Mouse (Mus musculus): ENCODE results near the gene Trpm5. TPM values are rescaled to one million over a fixed set of nuclear protein-coding genes. Genes with fewer than 3 reads are reported as not detected.

The Trpm5 gene
- polyA plus RNA-seq, 1 experiment from 2014 or later, result 4.4 TPM

DNA sequence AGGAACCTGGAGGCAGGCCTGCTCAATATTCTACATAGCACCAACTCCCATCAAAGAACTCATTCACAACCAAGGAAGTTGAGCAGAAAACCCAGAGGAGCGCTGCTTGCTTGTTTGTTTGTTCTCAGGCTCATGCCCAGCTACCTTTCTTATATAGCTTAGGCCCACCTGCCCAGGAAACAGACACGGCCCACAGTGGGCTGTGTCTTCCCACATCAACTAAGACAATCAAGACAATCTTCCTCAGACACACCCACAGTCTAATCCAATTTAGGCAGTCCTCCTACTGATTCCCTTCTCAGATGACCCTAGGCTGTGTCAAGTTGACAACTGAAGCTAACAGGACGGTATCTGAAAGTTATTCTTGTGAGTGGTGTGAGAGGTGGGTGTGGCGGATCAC lies 11.6 kb upstream of the Trpm5 start, which contains the start of gene Kcnq1:
Kcnq1 (plus strand) TSS at position 301 of the 400 bp plus-strand sequence.
- no peak for ATAC-seq (ENCODE audit: insufficient number of reproducible peaks, insufficient read depth, low FRiP score, low read depth)
- H3K27ac ChIP-seq (replicated peaks in 1 of 2; ENCODE audit: control insufficient read depth in 1 of 2, insufficient read depth in 1 of 2, low read depth in 2 of 2, low read length in 2 of 2), result peak within 1 kb of the TSS in 1 of 2 experiments; percentile 99; a peak in 2 of 4 replicates
- no peaks in the 10 kb centered on the region for H3K9me3 ChIP-seq (ENCODE audit: control insufficient read depth, low read length)
- H3K36me3 ChIP-seq (ENCODE audit: control insufficient read depth, insufficient read depth, low read length), result 0 out of 2 replicates have a peak, but pooled peaks cover 3% of the 10 kb centered on the region
- peak within 1 kb of the TSS; percentile 86 for H3K4me2 ChIP-seq (ENCODE audit: low read length)
- H3K4me3 ChIP-seq (ENCODE audit: control insufficient read depth in 1 of 2, insufficient read depth in 1 of 2, low read depth in 1 of 2, low read length in 2 of 2), result peak within 1 kb of the TSS; percentile 62 to 72
- H3K4me1 ChIP-seq (ENCODE audit: control insufficient read depth in 2 of 2, insufficient read depth in 2 of 2, low read length in 2 of 2), result peaks cover 31 to 42% of the 10 kb centered on the region in 2 experiments
- 76% methylated on average over 4 of the region's 4 CpGs for WGBS
- H3K9ac ChIP-seq (ENCODE audit: low read length), result peak within 1 kb of the TSS; percentile 92
- peaks cover 22% of the 10 kb centered on the region for H3K27me3 ChIP-seq (ENCODE audit: control insufficient read depth, insufficient read depth, low read length)

DNA sequence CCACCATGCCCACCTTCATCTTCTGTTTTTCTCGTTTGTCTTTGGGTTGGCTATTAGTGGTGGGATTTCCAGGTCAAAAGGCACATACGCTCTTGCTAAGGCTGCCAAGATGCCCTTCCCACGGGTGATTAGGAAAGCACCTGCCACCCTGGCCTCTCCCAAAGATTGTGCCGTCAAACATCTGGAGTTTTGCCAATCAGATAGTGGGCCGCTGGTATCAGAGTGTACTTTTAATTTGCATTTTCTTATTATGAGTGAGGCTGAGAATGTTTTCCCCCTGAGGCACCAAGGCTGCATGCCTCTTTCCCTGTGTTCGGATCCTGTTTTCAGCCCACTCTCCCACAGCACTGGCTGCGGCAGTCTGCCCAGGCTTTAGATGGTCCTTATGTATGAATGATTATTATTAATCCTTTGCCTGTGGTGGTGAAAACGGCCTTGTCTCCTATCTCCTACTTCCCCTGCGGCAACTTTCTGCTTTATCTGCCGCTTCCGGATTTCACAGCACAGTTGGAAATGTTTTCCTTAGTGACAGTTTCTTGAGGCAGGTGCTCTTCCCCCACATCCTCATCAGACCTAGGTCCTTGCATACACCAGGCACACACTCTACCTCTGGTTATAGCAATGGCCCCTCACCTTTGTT lies 10.9 kb upstream of the Trpm5 start:
- ATAC-seq (ENCODE audit: insufficient number of reproducible peaks, insufficient read depth, low FRiP score, low read depth), result no peak
- WGBS, result 55% methylated on average over 11 of the region's 11 CpGs

DNA sequence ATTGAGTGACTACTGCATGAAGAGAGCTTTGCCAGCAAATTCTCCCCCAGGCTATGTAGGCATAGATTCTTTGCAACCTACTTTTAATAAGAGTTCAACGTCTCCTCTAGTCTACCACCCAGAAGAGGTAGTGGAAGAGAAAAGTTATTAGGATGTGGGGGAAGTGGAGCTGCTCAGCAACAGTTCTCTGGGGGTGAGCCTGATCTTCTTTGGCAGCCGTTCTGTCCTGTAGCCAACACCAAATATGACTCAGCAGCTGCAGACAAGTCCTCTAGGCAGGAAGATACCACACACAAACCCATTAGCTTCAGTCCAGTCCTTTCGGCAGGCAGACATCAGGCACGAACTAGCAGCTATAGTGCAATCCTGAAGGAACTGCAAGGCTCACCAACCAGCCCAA lies 6.3 kb upstream of the Trpm5 start:
- Histone ChIP-seq H3K4me2 (ENCODE audit: low read length) (no peak overlapping the region), H3K9ac (ENCODE audit: low read length) (no peak overlapping the region), H3K4me3 (ENCODE audit: control insufficient read depth in 1 of 2, insufficient read depth in 1 of 2, low read depth in 1 of 2, low read length in 2 of 2) (no peak overlapping the region), H3K27ac (replicated peaks in 1 of 2; ENCODE audit: control insufficient read depth in 1 of 2, insufficient read depth in 1 of 2, low read depth in 2 of 2, low read length in 2 of 2) (no peak overlapping the region), H3K36me3 (ENCODE audit: control insufficient read depth, insufficient read depth, low read length) (no peaks in the 10 kb centered on the region), H3K27me3 (ENCODE audit: control insufficient read depth, insufficient read depth, low read length) (peaks cover 2% of the 10 kb centered on the region; the same call in 1 of the 2 replicates), H3K9me3 (ENCODE audit: control insufficient read depth, low read length) (no peaks in the 10 kb centered on the region), H3K4me1 (ENCODE audit: control insufficient read depth in 2 of 2, insufficient read depth in 2 of 2, low read length in 2 of 2) (peaks cover 0 to 5% of the 10 kb centered on the region in 2 experiments; a peak in 1 of 4 replicates)
- 53% methylated on average over 4 of the region's 4 CpGs for WGBS
- ATAC-seq (ENCODE audit: insufficient number of reproducible peaks, insufficient read depth, low FRiP score, low read depth), result no peak

More for the DNA sequence above, 10.9 kb upstream of the Trpm5 start:
- H3K4me2 ChIP-seq (ENCODE audit: low read length), result no peak overlapping the region
- no peak overlapping the region for H3K27ac ChIP-seq (replicated peaks in 1 of 2; ENCODE audit: control insufficient read depth in 1 of 2, insufficient read depth in 1 of 2, low read depth in 2 of 2, low read length in 2 of 2)
- peaks cover 22% of the 10 kb centered on the region for H3K27me3 ChIP-seq (ENCODE audit: control insufficient read depth, insufficient read depth, low read length)
- H3K4me1 ChIP-seq (ENCODE audit: control insufficient read depth in 2 of 2, insufficient read depth in 2 of 2, low read length in 2 of 2), result peaks cover 24 to 36% of the 10 kb centered on the region in 2 experiments
- H3K9me3 ChIP-seq (ENCODE audit: control insufficient read depth, low read length), result no peaks in the 10 kb centered on the region
- no peaks in the 10 kb centered on the region for H3K36me3 ChIP-seq (ENCODE audit: control insufficient read depth, insufficient read depth, low read length)
- H3K4me3 ChIP-seq (ENCODE audit: control insufficient read depth in 1 of 2, insufficient read depth in 1 of 2, low read depth in 1 of 2, low read length in 2 of 2), result no peak overlapping the region
- H3K9ac ChIP-seq (ENCODE audit: low read length), result no peak overlapping the region

DNA sequence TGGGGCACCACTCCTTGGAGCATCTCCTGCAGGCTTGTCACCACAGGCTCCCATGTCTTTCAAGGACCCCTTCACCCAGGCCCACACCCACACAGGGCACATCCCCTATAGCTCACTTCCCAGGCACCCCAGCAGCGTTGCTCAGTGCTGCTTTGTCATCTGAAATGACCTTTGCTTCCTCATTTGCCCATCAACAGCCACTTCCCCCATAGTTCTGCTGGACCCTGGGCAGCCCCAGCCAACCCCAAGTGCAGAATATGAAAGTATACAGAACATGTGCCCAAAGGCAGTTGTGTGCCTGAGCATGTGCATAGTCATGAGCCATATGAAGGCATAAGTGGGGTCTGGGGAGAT lies 1.1 kb upstream of the Trpm5 start:
- H3K27ac ChIP-seq (replicated peaks in 1 of 2; ENCODE audit: control insufficient read depth in 1 of 2, insufficient read depth in 1 of 2, low read depth in 2 of 2, low read length in 2 of 2), result no peak overlapping the region
- no peaks in the 10 kb centered on the region for H3K36me3 ChIP-seq (ENCODE audit: control insufficient read depth, insufficient read depth, low read length)
- ATAC-seq (ENCODE audit: insufficient number of reproducible peaks, insufficient read depth, low FRiP score, low read depth), result no peak
- H3K27me3 ChIP-seq (ENCODE audit: control insufficient read depth, insufficient read depth, low read length), result 0 out of 2 replicates have a peak, but pooled peaks cover 4% of the 10 kb centered on the region
- WGBS, result 50% methylated on average over 1 of the region's 1 CpGs
- H3K9me3 ChIP-seq (ENCODE audit: control insufficient read depth, low read length), result no peaks in the 10 kb centered on the region
- no peak overlapping the region for H3K9ac ChIP-seq (ENCODE audit: low read length)
- H3K4me2 ChIP-seq (ENCODE audit: low read length), result no peak overlapping the region
- H3K4me1 ChIP-seq (ENCODE audit: control insufficient read depth in 2 of 2, insufficient read depth in 2 of 2, low read length in 2 of 2), result no peaks in the 10 kb centered on the region
- H3K4me3 ChIP-seq (ENCODE audit: control insufficient read depth in 1 of 2, insufficient read depth in 1 of 2, low read depth in 1 of 2, low read length in 2 of 2), result no peak overlapping the region

DNA sequence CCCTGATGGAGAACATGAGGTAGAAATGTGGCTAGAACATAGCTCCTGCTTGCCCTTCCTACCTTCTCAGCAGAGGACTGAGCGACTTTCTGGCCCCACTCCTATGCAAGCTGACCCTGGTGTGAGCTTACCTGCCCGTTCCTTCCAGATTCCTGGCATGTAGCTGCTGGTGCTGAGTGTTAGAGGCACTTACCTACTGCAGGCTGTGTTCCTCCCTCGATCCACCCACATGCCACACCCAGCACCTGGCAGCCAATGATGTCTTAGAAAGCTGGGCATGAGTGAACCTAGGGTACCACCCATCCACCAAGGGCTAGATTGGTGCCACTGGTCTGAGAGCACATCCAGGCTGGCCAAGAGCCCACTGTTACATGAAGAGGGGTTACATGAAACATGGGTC lies 595 bp downstream of the Trpm5 start:
- ATAC-seq (ENCODE audit: insufficient number of reproducible peaks, insufficient read depth, low FRiP score, low read depth), result no peak
- H3K36me3 ChIP-seq (ENCODE audit: control insufficient read depth, insufficient read depth, low read length), result no peaks in the 10 kb centered on the region

DNA sequence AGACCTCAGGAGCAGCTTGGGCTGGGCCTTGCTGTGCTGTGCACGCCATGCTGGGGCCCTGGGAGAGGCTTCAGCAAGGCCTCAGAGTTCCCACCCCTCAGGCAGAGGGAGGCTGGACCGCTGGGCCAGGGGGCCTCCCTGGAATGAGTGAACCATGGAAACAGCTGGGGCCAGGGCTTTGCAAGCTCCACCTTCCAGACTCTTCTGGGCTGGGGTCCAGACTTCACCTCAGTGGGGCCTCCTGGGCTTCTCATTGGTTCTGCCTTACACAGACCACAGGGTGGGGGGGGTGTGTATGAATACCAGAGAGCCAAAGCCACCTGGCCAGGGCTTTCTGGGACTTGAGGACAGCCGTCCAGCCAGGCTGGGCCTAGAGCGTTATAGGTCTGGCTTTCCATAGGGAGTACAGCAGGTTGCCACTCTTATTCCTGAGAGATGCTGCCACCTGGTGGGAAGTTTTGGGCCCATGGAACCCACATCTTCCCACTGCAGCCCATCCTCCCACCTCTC lies 7.3 kb downstream of the Trpm5 start:
- peak overlapping the region; percentile 47 to 51 for H3K27ac ChIP-seq (replicated peaks in 1 of 2; ENCODE audit: control insufficient read depth in 1 of 2, insufficient read depth in 1 of 2, low read depth in 2 of 2, low read length in 2 of 2)

More for the DNA sequence above, 595 bp downstream of the Trpm5 start:
- Histone ChIP-seq H3K4me1 (ENCODE audit: control insufficient read depth in 2 of 2, insufficient read depth in 2 of 2, low read length in 2 of 2) (no peaks in the 10 kb centered on the region), H3K27ac (replicated peaks in 1 of 2; ENCODE audit: control insufficient read depth in 1 of 2, insufficient read depth in 1 of 2, low read depth in 2 of 2, low read length in 2 of 2) (no peak overlapping the region), H3K27me3 (ENCODE audit: control insufficient read depth, insufficient read depth, low read length) (0 out of 2 replicates have a peak, but pooled peaks cover 4% of the 10 kb centered on the region), H3K9me3 (ENCODE audit: control insufficient read depth, low read length) (no peaks in the 10 kb centered on the region), H3K4me2 (ENCODE audit: low read length) (no peak overlapping the region), H3K4me3 (ENCODE audit: control insufficient read depth in 1 of 2, insufficient read depth in 1 of 2, low read depth in 1 of 2, low read length in 2 of 2) (no peak overlapping the region), H3K9ac (ENCODE audit: low read length) (no peak overlapping the region)
- WGBS, result 68% methylated on average over 3 of the region's 3 CpGs

DNA sequence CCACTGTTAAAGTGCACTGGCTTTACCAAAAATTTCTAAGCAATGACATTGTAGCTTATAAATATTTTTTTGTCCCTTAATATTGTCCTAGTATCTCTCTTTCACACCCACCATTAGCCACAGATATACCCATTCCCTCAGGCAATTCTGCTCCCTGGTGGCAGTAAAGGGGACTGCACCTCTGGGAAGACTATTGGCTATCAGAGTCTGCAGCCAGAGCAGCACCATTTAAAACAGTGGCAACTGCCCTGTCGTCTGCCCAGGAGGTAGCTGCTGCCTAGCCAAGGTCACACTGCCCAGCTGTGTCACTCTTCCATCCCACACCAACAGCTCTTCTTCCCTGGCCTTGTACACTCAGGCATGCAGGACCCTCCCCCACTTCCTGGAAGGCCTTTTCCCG lies 8.1 kb downstream of the Trpm5 start:
- Histone ChIP-seq H3K27ac (replicated peaks in 1 of 2; ENCODE audit: control insufficient read depth in 1 of 2, insufficient read depth in 1 of 2, low read depth in 2 of 2, low read length in 2 of 2) (peak overlapping the region in 1 of 2 experiments; percentile 51; a peak in 3 of 4 replicates), H3K4me2 (ENCODE audit: low read length) (peak overlapping the region; percentile 35), H3K9ac (ENCODE audit: low read length) (peak overlapping the region; percentile 52), H3K36me3 (ENCODE audit: control insufficient read depth, insufficient read depth, low read length) (no peaks in the 10 kb centered on the region), H3K9me3 (ENCODE audit: control insufficient read depth, low read length) (no peaks in the 10 kb centered on the region), H3K27me3 (ENCODE audit: control insufficient read depth, insufficient read depth, low read length) (peaks cover 4% of the 10 kb centered on the region; the same call in 1 of the 2 replicates), H3K4me3 (ENCODE audit: control insufficient read depth in 1 of 2, insufficient read depth in 1 of 2, low read depth in 1 of 2, low read length in 2 of 2) (peak overlapping the region in 1 of 2 experiments; percentile 2; a peak in 1 of 4 replicates), H3K4me1 (ENCODE audit: control insufficient read depth in 2 of 2, insufficient read depth in 2 of 2, low read length in 2 of 2) (peaks cover 4 to 9% of the 10 kb centered on the region in 2 experiments)
- 44% methylated on average over 2 of the region's 2 CpGs for whole genome bisulfite sequencing
- ATAC-seq (ENCODE audit: insufficient number of reproducible peaks, insufficient read depth, low FRiP score, low read depth), result no peak

More for the DNA sequence above, 7.3 kb downstream of the Trpm5 start:
- Histone ChIP-seq H3K4me2 (ENCODE audit: low read length) (peak overlapping the region; percentile 35), H3K27me3 (ENCODE audit: control insufficient read depth, insufficient read depth, low read length) (peaks cover 4% of the 10 kb centered on the region; the same call in 1 of the 2 replicates), H3K9me3 (ENCODE audit: control insufficient read depth, low read length) (no peaks in the 10 kb centered on the region), H3K4me1 (ENCODE audit: control insufficient read depth in 2 of 2, insufficient read depth in 2 of 2, low read length in 2 of 2) (peaks cover 4 to 9% of the 10 kb centered on the region in 2 experiments), H3K9ac (ENCODE audit: low read length) (peak overlapping the region; percentile 52), H3K4me3 (ENCODE audit: control insufficient read depth in 1 of 2, insufficient read depth in 1 of 2, low read depth in 1 of 2, low read length in 2 of 2) (peak overlapping the region in 1 of 2 experiments; percentile 2; a peak in 1 of 4 replicates), H3K36me3 (ENCODE audit: control insufficient read depth, insufficient read depth, low read length) (no peaks in the 10 kb centered on the region)
- 36% methylated on average over 4 of the region's 4 CpGs for WGBS
- ATAC-seq (ENCODE audit: insufficient number of reproducible peaks, insufficient read depth, low FRiP score, low read depth), result peak; percentile 80
